Mouse (Mus musculus): Measurements from ENCODE around the gene Tmc4. TPM values are rescaled to one million over a fixed set of nuclear protein-coding genes. Genes with fewer than 3 reads are reported as not detected.

Tmc4 gene
- polyA plus RNA-seq (2017; shearing (Covaris generic)) = 5.7 TPM

GRCm38 (mm10) chr7:3677342-3677741, at the start of gene Tmc4:
Tmc4 (minus strand) TSS chr7:3677553.

GRCm38 (mm10) chr7:3720268-3720667, 42.9 kb upstream of the Tmc4 start, which contains the start of gene Pirb:
Pirb (minus strand) TSS chr7:3720391.

GRCm38 (mm10) chr7:3703879-3704441, 26.6 kb upstream of the Tmc4 start, which contains the start of gene Rps9:
Rps9 (plus strand) TSS chr7:3703993.

GRCm38 (mm10) chr7:3692987-3693808, 15.8 kb upstream of the Tmc4 start, which contains the start of gene Mboat7:
Mboat7 (minus strand) TSS chr7:3693523.

GRCm38 (mm10) chr7:3692382-3692986, 15.1 kb upstream of the Tmc4 start, which contains the start of gene Tsen34:
Tsen34 (plus strand) TSS chr7:3692863.

GRCm38 (mm10) chr7:3665215-3666114, 11.9 kb downstream of the Tmc4 start, which contains the start of gene Leng1:
Leng1 (minus strand) TSS chr7:3665840.

GRCm38 (mm10) chr7:3644672-3645487, 32.5 kb downstream of the Tmc4 start, which contains the start of gene Cnot3:
Cnot3 (plus strand) TSS chr7:3645268.

GRCm38 (mm10) chr7:3629543-3630477, 47.5 kb downstream of the Tmc4 start, which contains the start of the genes Tfpt and Prpf31:
Tfpt (minus strand) TSS chr7:3629929.
Prpf31 (plus strand) TSS chr7:3629985.

GRCm38 (mm10) chr7:3617242-3617995, 59.9 kb downstream of the Tmc4 start, which contains the start of gene Ndufa3:
Ndufa3 (plus strand) TSS chr7:3617373.

GRCm38 (mm10) chr7:3616057-3616388, 61.3 kb downstream of the Tmc4 start, which contains the start of gene Oscar:
Oscar (minus strand) TSS chr7:3616157.

Other genes starting within 250 kb of the Tmc4 start
- not detected for gene Tarm1, start 174.9 kb downstream of the Tmc4 start, polyA plus RNA-seq (2017; shearing (Covaris generic))
- gene Oscar, start 61.4 kb downstream of the Tmc4 start, polyA plus RNA-seq (2017; shearing (Covaris generic)) = not detected
- gene Ndufa3, start 60.2 kb downstream of the Tmc4 start, polyA plus RNA-seq (2017; shearing (Covaris generic)) = 479 TPM
- 40.4 TPM for gene Tfpt, start 47.6 kb downstream of the Tmc4 start, polyA plus RNA-seq (2017; shearing (Covaris generic))
- gene Prpf31, start 47.6 kb downstream of the Tmc4 start, polyA plus RNA-seq (2017; shearing (Covaris generic)) = 100 TPM
- gene Cnot3, start 32.3 kb downstream of the Tmc4 start, polyA plus RNA-seq (2017; shearing (Covaris generic)) = 116 TPM
- gene Leng1, start 11.7 kb downstream of the Tmc4 start, polyA plus RNA-seq (2017; shearing (Covaris generic)) = 25.7 TPM
- gene Tsen34, start 15.3 kb upstream of the Tmc4 start, polyA plus RNA-seq (2017; shearing (Covaris generic)) = 32.7 TPM
- 82.8 TPM for gene Mboat7, start 16.0 kb upstream of the Tmc4 start, polyA plus RNA-seq (2017; shearing (Covaris generic))
- 1,743 TPM for gene Rps9, start 26.4 kb upstream of the Tmc4 start, polyA plus RNA-seq (2017; shearing (Covaris generic))
- 0.75 TPM for gene Pirb, start 42.8 kb upstream of the Tmc4 start, polyA plus RNA-seq (2017; shearing (Covaris generic))
- gene Gm15448, start 148.1 kb upstream of the Tmc4 start, polyA plus RNA-seq (2017; shearing (Covaris generic)) = not detected
- gene Pira2, start 167.5 kb upstream of the Tmc4 start, polyA plus RNA-seq (2017; shearing (Covaris generic)) = 0.24 TPM
- 0.13 TPM for gene Gm14548, start 220.6 kb upstream of the Tmc4 start, polyA plus RNA-seq (2017; shearing (Covaris generic))
- 0.18 TPM for gene Lilra6, start 237.9 kb upstream of the Tmc4 start, polyA plus RNA-seq (2017; shearing (Covaris generic))

Measured in CD4-positive, CD25-positive, alpha-beta regulatory T cell (primary cell).